Mouse (Mus musculus) embryo, embryonic 9.5 days (tissue): ENCODE data around the gene Usp6nl.
A peak's percentile ranks its signal among the peaks of the same experiment; 100 is the strongest.

Experiments
- DNase-seq: peaks from one replicate; pipeline ENCODE4 v3.0.0-alpha.2; 2017; ENCODE audit errors: extremely low spot score

Usp6nl gene

GRCm38 (mm10) chr2:6322376-6322901 is at the start of gene Usp6nl:
TSS of gene Usp6nl (plus strand) at chr2:6322667.
- DNase-seq = peak; percentile 86

- DNase-seq = peak; percentile 28
Observed at GRCm38 (mm10) chr2:6273392-6273845, 49.0 kb upstream of the Usp6nl start.

GRCm38 (mm10) chr2:6278813-6279530 is 43.5 kb upstream of the Usp6nl start:
- no peak for DNase-seq

GRCm38 (mm10) chr2:6279614-6280301 is 42.7 kb upstream of the Usp6nl start:
- no peak for DNase-seq

GRCm38 (mm10) chr2:6283569-6283968 is 38.9 kb upstream of the Usp6nl start:
- DNase-seq = no peak

GRCm38 (mm10) chr2:6284784-6285183 is 37.7 kb upstream of the Usp6nl start:
- no peak for DNase-seq

GRCm38 (mm10) chr2:6285794-6286193 is 36.7 kb upstream of the Usp6nl start:
- DNase-seq = no peak

- no peak for DNase-seq
Observed at GRCm38 (mm10) chr2:6293825-6294444, 28.5 kb upstream of the Usp6nl start.

GRCm38 (mm10) chr2:6294993-6295628 is 27.4 kb upstream of the Usp6nl start:
- DNase-seq = no peak

GRCm38 (mm10) chr2:6304768-6305167 is 17.7 kb upstream of the Usp6nl start:
- no peak for DNase-seq

GRCm38 (mm10) chr2:6306861-6307260 is 15.6 kb upstream of the Usp6nl start:
- DNase-seq = no peak

GRCm38 (mm10) chr2:6309373-6309821 is 13.1 kb upstream of the Usp6nl start:
- DNase-seq = no peak

- no peak for DNase-seq
Observed at GRCm38 (mm10) chr2:6312764-6313163, 9.7 kb upstream of the Usp6nl start.

- DNase-seq = no peak
Observed at GRCm38 (mm10) chr2:6313733-6314132, 8.7 kb upstream of the Usp6nl start.

GRCm38 (mm10) chr2:6320153-6320552 is 2.3 kb upstream of the Usp6nl start:
- DNase-seq = no peak

GRCm38 (mm10) chr2:6321769-6322375 is 595 bp upstream of the Usp6nl start:
- DNase-seq = peak; percentile 54

GRCm38 (mm10) chr2:6322938-6323521 is 563 bp downstream of the Usp6nl start:
- peak; percentile 71 for DNase-seq

GRCm38 (mm10) chr2:6325646-6326045 is 3.2 kb downstream of the Usp6nl start:
- DNase-seq = no peak

- DNase-seq = no peak
Observed at GRCm38 (mm10) chr2:6328927-6329326, 6.5 kb downstream of the Usp6nl start.

- no peak for DNase-seq
Observed at GRCm38 (mm10) chr2:6330756-6331155, 8.3 kb downstream of the Usp6nl start.
